Mouse (Mus musculus) granulocyte monocyte progenitor cell, adult 5-6 weeks (primary cell): ENCODE data around the gene Gpr180. TPM values are rescaled to one million over a fixed set of nuclear protein-coding genes. Genes with fewer than 3 reads are reported as not detected.
"Not testable (repeated sequence)": the region's sequence is repeated elsewhere in the genome, so short reads cannot be mapped to it uniquely, and the experiment has no call there.

Experiments used
- ATAC-seq: replicated peaks from 2 replicates; pipeline ENCODE4 v1.8.0; 2016; ENCODE audit warnings: mild to moderate bottlenecking, moderate TSS enrichment, inconsistent platforms; ENCODE audit not compliant: poor library complexity, severe bottlenecking
- total RNA-seq, 2 experiments: library from RNA; stranded (forward) in 1 of 2; stranded (reverse) in 1 of 2; fragments of 200-712, 200-1000 nt in 1 of 2; fragments of >200 nt in 1 of 2; fragmentation: Nextera tagmentation in 1 of 2; gene quantifications; 2 replicates each; pipeline ENCODE4 v1.2.3; 2014 to 2017

The Gpr180 gene
- total RNA-seq (2014; fragmentation: Nextera tagmentation) = 15.0 and 29.7 TPM in 2 replicates
- total RNA-seq (2017) = 10.3 and 12.7 TPM in 2 replicates

GRCm38 (mm10) chr14:118136744-118137452 lies at the start of gene Gpr180:
TSS of gene Gpr180 (plus strand) at chr14:118137158.
- peak; percentile 83 for ATAC-seq

DNA sequence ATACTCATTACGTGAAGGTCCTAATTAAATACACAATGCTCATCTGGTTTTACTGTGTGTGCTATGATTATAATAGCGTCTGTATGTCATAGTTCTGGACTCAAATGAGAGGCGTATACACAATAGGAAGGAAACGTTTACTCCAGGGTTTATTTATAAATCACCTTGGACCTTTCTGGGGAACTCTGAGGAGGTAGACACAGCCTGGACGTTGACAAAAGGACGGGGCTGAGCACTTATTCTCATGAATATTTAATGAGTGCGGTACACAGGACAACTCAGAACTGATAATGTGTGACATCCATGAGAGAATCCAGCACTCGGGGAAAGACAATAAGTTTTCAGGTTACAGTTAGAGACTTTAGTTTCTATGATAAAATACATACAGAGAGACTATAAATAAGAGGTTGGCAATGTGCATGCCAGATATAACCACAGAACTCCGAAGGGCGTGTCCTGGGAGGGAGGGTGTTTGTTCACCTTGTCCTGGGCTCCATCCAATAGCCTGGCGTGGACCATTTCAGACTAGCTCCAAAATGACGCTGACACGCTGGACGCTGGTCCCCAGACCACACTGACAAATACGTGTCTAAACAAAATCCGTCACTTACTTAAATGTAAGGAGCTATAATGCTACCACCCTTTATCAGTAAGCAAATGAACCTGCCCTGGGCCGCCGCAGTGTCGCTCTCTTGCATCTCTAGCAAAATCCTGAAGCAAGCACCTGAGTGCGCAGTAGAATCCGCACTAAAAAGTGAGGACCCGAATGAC lies 48.3 kb upstream of the Gpr180 start:
- peak; percentile 64 for ATAC-seq

DNA sequence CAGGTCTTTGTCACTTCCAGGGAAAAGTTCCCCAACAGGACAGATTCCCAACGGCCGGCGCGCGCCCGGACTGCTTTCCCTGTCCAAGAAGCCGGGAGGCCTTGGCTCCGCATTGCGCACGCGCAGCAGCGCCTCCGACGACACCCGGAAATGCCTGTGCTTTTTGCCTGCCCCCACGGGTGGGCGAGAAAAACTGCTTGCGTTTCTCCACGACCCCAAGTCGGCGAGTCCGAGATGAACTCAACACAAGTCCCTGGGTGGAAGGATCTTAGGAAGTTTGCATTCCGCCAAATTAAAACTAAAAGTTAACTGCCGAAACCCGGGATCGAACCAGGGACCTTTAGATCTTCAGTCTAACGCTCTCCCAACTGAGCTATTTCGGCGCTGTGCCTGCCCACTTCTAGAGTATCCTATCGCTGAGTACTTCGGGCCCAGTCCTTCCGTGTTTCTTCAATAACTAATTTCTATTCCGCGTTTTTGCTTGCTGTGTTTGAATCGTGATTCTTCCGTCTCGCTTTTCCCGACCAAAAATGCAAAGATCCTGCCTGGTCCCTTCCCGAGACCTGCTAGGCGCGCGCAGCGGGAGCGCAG lies 47.6 kb upstream of the Gpr180 start:
- ATAC-seq = peak; percentile 66

DNA sequence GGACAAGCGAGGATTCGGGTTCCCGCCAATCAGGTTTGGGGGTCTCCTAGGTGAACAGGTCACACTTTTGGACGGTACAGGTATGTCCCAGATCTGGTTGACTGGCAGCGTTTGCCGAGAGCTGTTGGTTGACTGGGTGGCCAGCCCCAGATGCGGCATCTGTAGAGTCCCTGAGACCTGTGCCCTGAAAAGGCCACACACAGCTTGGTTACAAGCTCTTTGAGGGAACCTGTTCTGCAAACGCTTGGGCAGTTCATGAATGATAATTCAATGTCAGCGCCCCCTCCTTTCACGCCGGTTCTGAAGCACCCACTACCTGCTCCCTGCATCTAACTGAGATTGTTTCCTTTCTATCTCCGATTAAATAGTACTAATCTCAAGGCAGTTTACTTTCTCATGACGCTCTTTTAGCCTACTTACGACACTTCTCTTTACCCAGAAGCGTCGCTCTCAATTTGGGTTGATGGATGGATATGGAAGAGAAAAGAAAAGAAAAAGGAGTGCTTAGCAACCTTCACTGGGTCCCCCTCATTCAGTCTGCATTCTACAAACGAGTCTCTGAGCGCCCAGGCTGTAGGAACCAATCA lies 47.1 kb upstream of the Gpr180 start:
- peak; percentile 23 for ATAC-seq

DNA sequence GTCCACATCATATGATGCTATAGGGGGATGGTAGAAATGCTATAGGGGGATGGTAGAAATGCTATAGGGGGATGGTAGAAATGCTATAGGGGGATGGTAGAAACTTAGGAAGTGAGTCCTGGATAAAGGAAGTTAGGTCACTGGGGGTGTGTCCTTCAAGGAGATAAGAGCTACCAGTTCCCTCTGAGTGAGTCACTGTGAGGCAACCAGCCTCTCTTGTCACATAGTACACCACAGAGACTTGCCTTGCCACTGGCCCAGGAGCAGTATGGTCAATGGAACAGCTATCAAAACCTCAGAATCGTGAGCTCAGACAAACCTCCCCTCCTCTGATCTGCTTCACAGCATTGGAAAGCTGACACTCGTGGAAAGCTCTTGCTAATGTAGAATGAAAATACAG lies 38.7 kb upstream of the Gpr180 start:
- peak; percentile 94 for ATAC-seq

- peak; percentile 84 for ATAC-seq
Observed at GRCm38 (mm10) chr14:118101227-118101990, 35.5 kb upstream of the Gpr180 start.

GRCm38 (mm10) chr14:118107479-118107878 lies 29.5 kb upstream of the Gpr180 start:
- not testable (repeated sequence) for ATAC-seq

DNA sequence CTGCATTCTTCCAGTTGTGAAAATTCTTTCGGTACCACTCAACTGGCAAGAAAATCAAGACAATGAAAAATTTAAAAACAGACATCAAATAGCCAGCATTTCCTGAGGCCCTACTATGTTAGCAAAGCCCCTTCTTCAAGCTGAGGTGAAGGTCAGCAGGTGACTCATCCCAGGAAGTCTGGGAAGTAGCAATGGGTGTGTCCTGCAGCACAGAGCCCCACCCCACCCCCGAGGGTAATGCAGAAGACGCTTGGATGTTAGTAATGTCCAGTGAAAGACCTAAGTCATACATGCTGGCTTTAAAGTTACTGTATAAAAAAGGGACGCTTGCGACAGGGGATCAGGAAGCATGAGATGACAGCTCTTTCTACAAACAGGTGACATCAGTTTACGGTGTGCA lies 23.8 kb upstream of the Gpr180 start:
- no peak for ATAC-seq

- ATAC-seq = 0 out of 2 replicates have a peak, but pooled peaks have one; percentile 20
Observed at GRCm38 (mm10) chr14:118124129-118124528, 12.8 kb upstream of the Gpr180 start.

GRCm38 (mm10) chr14:118124771-118125170 lies 12.2 kb upstream of the Gpr180 start:
- no peak for ATAC-seq

- ATAC-seq = no peak
Observed at GRCm38 (mm10) chr14:118126301-118126700, 10.7 kb upstream of the Gpr180 start.

- ATAC-seq = no peak
Observed at GRCm38 (mm10) chr14:118131472-118131871, 5.5 kb upstream of the Gpr180 start.

DNA sequence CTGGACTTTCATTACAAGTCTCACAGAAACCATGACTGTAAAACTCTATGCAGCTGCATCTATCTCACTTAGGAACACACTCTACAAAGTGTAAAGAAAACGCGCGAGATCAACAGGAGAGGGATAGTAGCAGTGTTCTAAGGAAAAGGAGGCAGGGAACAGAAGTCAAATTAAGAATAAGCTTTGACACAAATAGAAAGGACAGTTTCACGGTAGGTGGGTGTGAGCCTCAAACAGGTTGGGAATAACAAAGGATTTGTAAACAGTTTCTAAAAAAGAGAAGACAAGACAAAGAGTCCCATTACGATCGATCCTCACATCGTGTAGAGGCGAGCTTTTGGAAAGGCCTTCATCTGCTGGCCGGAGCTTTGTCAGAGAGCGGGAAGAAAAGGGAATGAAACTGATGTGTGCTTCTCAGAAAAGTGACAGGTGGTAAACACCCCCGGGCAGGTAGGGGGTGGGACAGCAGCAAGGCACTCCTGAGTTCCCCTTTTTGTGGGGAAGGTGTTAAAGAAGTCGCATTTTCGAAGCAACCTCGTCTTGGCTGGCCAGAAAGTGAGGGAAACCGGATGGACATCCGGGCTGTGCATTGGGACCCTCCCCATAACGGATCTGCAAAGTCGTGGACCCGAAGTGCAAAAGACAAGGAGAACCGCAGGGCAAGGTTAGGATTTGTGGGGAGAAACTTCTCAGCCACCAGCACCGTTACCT lies 4.9 kb upstream of the Gpr180 start:
- ATAC-seq = peak; percentile 4

DNA sequence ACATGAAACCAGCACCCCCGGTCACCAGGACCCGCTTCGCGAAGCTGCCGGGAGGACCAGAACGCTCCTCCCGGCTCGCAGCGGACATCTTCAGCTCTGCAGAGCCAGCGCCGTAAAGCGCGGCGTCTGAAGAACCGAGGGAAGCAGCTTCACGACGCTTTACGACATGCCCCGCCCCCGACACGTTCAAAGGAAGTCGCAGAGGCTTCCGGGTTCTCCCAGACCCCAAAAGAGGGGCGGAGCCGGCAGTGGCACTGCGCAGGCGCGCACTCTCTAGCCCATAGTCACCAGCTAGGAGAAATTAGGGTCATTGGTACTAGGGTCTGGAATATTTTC lies 4.3 kb upstream of the Gpr180 start, which contains the start of gene Tgds:
TSS of gene Tgds (minus strand) at position 114 of the 336 bp plus-strand sequence.
- peak; percentile 81 for ATAC-seq

GRCm38 (mm10) chr14:118137487-118137886 lies 529 bp downstream of the Gpr180 start:
- ATAC-seq = peak; percentile 38

DNA sequence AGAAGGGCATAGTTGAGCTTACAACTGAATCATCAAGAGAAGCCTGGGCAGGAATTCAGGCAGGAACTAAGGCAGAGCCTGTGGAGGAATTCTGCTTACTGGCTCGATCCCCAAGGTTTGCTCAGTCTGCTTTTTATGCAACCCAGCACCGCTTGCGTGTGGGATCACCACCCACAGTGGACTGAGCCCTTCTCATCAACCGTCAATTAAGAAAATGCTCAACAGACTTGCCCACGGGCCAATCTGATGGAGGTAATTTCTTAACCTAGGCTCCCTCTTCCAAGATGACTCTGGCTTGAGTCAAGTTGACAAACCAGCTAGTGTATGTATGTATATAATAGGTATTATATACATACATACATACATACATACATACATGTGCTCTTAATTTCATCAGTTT lies 5.3 kb downstream of the Gpr180 start:
- ATAC-seq = no peak

DNA sequence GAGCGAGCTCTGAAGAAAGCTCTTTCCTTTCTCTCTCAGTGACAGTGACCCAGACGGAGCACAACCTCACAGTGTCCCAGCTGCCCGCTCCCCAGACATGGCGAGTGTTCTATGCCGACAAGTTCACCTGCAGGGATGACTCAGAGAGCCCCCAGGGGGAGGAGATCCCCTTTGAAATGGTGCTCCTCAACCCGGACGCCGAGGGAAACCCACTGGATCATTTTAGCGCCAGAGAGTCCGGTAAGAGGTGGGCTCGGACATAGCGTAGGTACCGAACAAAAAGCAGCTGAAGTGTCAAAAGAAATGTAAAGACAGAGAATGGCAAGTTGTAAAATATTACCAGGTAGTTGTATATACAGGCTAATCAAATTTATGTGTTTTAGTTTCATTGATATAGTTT lies 11.1 kb downstream of the Gpr180 start:
- ATAC-seq = no peak

DNA sequence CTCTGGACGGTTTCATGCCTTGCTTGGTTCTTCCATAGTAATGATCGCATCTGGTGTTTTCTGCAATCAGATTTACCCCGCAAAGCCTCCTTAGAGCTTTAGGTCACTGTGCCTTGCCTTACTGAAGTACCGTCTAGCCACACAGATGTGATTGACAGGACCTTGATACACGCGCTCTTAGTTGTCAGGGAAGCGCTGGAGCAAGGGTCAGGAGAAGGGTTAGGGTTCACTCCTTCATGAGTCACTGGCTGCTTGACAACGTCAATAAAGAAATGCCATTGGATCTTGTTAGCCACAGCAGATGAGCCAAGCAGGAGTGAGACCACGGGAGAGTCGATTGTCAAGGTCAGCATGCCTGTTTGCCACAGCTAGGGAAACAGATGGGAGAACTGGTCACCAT lies 11.6 kb downstream of the Gpr180 start:
- ATAC-seq = no peak
